Mouse (Mus musculus): ENCODE measurements around the gene C77080. TPM values are rescaled to one million over a fixed set of nuclear protein-coding genes. Genes with fewer than 3 reads are reported as not detected.
A peak's percentile ranks its signal among the peaks of the same experiment; 100 is the strongest.

Gene C77080
- polyA plus RNA-seq, 1 experiment from 2014 or later: 4.4 TPM

- Histone ChIP-seq H3K27me3 (no peaks in the 10 kb centered on the region; the same call in 1 of the 2 replicates), H3K4me1 (peaks cover 28% of the 10 kb centered on the region), H3K4me3 (replicated peaks) (no peak overlapping the region), H3K36me3 (replicated peaks) (no peaks in the 10 kb centered on the region), H3K4me2 (no peak overlapping the region), H3K9ac (no peak overlapping the region), H3K9me3 (no peaks in the 10 kb centered on the region), H3K27ac (0 out of 2 replicates have a peak overlapping the region, but pooled peaks have one; percentile 9)
- no peak for ATAC-seq (ENCODE audit: low FRiP score)
- WGBS: 46% methylated on average over 19 of the region's 19 CpGs
These were observed 2.2 kb upstream of the C77080 start for GRCm38 (mm10) chr4:129263225-129264021.

- H3K27me3 ChIP-seq: peaks cover 5% of the 10 kb centered on the region
- no peaks in the 10 kb centered on the region for H3K9me3 ChIP-seq
- H3K36me3 ChIP-seq (replicated peaks): no peaks in the 10 kb centered on the region
- WGBS: 13% methylated on average over 6 of the region's 6 CpGs
- ATAC-seq (ENCODE audit: low FRiP score): no peak
- no peak overlapping the region for H3K27ac ChIP-seq
- no peak overlapping the region for H3K4me3 ChIP-seq (replicated peaks)
- H3K4me2 ChIP-seq: no peak overlapping the region
- H3K4me1 ChIP-seq: peaks cover 40% of the 10 kb centered on the region
- H3K9ac ChIP-seq: no peak overlapping the region
These were observed 526 bp downstream of the C77080 start for GRCm38 (mm10) chr4:129260678-129261077.

DNA sequence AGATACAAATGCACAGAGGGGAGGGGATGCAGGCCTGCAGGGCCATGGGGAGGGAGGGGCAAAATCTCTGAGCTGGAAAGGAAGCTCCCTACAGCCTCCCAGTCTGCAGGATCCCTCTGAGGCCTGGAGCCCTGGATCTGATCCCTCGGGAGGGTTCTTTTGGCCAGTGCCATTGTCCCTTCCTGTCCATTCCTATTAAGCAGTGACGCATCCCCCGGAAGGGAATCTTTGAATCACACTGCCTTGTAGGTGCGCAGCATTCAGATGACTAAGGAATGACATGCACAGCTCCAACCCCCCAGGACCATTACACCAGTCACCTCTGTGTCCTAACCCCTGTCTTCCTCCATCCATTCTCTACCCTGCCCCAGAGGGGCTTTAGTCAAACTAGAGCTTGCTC, 2.1 kb downstream of the C77080 start:
- no peak for ATAC-seq (ENCODE audit: low FRiP score)
- Histone ChIP-seq H3K4me2 (no peak overlapping the region), H3K27ac (no peak overlapping the region), H3K4me1 (peaks cover 40% of the 10 kb centered on the region), H3K36me3 (replicated peaks) (no peaks in the 10 kb centered on the region), H3K9ac (no peak overlapping the region), H3K9me3 (no peaks in the 10 kb centered on the region), H3K4me3 (replicated peaks) (no peak overlapping the region), H3K27me3 (peaks cover 5% of the 10 kb centered on the region)
- WGBS: 58% methylated on average over 4 of the region's 4 CpGs

GRCm38 (mm10) chr4:129256450-129257380, 4.5 kb downstream of the C77080 start:
- H3K36me3 ChIP-seq (replicated peaks): no peaks in the 10 kb centered on the region
- H3K27ac ChIP-seq: no peak overlapping the region
- peaks cover 9% of the 10 kb centered on the region for H3K27me3 ChIP-seq
- peak overlapping the region; percentile 17; the same call in 1 of the 2 replicates for H3K9ac ChIP-seq
- 39% methylated on average over 8 of the region's 8 CpGs for WGBS
- no peak for ATAC-seq (ENCODE audit: low FRiP score)
- H3K9me3 ChIP-seq: no peaks in the 10 kb centered on the region
- H3K4me3 ChIP-seq (replicated peaks): no peak overlapping the region
- no peak overlapping the region for H3K4me2 ChIP-seq
- peaks cover 36% of the 10 kb centered on the region for H3K4me1 ChIP-seq

GRCm38 (mm10) chr4:129254571-129254970, 6.6 kb downstream of the C77080 start:
- ATAC-seq (ENCODE audit: low FRiP score): no peak
- no peak overlapping the region for H3K9ac ChIP-seq
- no peak overlapping the region for H3K4me3 ChIP-seq (replicated peaks)
- H3K4me1 ChIP-seq: peaks cover 36% of the 10 kb centered on the region
- H3K27me3 ChIP-seq: peaks cover 29% of the 10 kb centered on the region
- H3K27ac ChIP-seq: no peak overlapping the region
- H3K4me2 ChIP-seq: no peak overlapping the region
- WGBS: 92% methylated on average over 3 of the region's 3 CpGs
- no peaks in the 10 kb centered on the region for H3K36me3 ChIP-seq (replicated peaks)
- no peaks in the 10 kb centered on the region for H3K9me3 ChIP-seq

- H3K9ac ChIP-seq: no peak overlapping the region
- 88% methylated on average over 1 of the region's 2 CpGs for WGBS
- no peak for ATAC-seq (ENCODE audit: low FRiP score)
- peaks cover 50% of the 10 kb centered on the region for H3K27me3 ChIP-seq
- no peak overlapping the region for H3K27ac ChIP-seq
- H3K4me3 ChIP-seq (replicated peaks): no peak overlapping the region
- H3K9me3 ChIP-seq: no peaks in the 10 kb centered on the region
- H3K4me1 ChIP-seq: peaks cover 49% of the 10 kb centered on the region
- H3K36me3 ChIP-seq (replicated peaks): no peaks in the 10 kb centered on the region
- H3K4me2 ChIP-seq: no peak overlapping the region
These were observed 8.7 kb downstream of the C77080 start for GRCm38 (mm10) chr4:129252492-129252891.

DNA sequence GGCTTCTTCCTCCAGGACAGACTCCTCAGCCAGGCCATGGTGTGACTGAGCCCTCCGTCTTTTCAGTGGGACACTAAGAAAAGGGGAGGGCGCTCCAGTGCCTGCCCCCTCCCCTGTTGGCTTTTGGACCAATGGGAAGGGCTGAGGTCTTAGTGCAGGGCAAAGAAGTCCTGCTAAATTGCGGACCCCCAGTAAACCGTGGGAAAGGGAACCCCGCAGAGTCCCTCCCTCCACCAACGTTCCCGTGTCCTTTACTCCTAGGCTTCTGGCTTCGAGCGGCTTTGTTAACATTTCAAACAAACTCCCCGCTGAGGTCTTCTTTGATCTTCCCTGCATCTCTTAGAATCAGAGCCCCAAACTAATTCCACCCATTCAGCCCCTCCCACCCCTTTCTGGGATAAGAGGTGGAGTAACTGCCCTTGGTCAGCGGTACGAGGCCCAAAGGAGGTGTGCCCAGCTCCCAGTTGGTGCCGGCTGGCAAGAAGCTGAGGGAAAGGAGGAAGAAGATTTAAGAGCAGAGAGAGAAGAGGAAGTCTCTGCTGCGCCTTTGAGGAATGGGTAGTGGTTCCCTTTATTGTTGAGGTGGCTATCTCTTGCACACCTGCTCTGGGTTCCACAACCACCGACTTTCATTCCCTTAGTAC, 9.6 kb downstream of the C77080 start:
- WGBS: 2% methylated on average over 15 of the region's 15 CpGs
- H3K27me3 ChIP-seq: peaks cover 58% of the 10 kb centered on the region
- H3K4me3 ChIP-seq (replicated peaks): no peak overlapping the region
- no peaks in the 10 kb centered on the region for H3K36me3 ChIP-seq (replicated peaks)
- H3K4me1 ChIP-seq: peaks cover 43% of the 10 kb centered on the region
- H3K9ac ChIP-seq: peak overlapping the region; percentile 5; the same call in 1 of the 2 replicates
- no peaks in the 10 kb centered on the region for H3K9me3 ChIP-seq
- no peak for ATAC-seq (ENCODE audit: low FRiP score)
- H3K27ac ChIP-seq: peak overlapping the region; percentile 62
- H3K4me2 ChIP-seq: peak overlapping the region; percentile 39

- Histone ChIP-seq H3K4me3 (replicated peaks) (no peak overlapping the region), H3K4me1 (peaks cover 43% of the 10 kb centered on the region), H3K27ac (peak overlapping the region; percentile 62), H3K36me3 (replicated peaks) (no peaks in the 10 kb centered on the region), H3K4me2 (peak overlapping the region; percentile 39; the same call in 1 of the 2 replicates), H3K27me3 (peaks cover 61% of the 10 kb centered on the region), H3K9ac (peak overlapping the region; percentile 5; the same call in 1 of the 2 replicates), H3K9me3 (no peaks in the 10 kb centered on the region)
- WGBS: 13% methylated on average over 15 of the region's 15 CpGs
- no peak for ATAC-seq (ENCODE audit: low FRiP score)
These were observed 10.3 kb downstream of the C77080 start for GRCm38 (mm10) chr4:129250759-129251481.

GRCm38 (mm10) chr4:129249288-129249687, 11.9 kb downstream of the C77080 start:
- H3K27ac ChIP-seq: no peak overlapping the region
- H3K4me2 ChIP-seq: no peak overlapping the region
- WGBS: 19% methylated on average over 7 of the region's 7 CpGs
- no peak overlapping the region for H3K9ac ChIP-seq
- H3K36me3 ChIP-seq (replicated peaks): no peaks in the 10 kb centered on the region
- H3K4me3 ChIP-seq (replicated peaks): no peak overlapping the region
- no peak for ATAC-seq (ENCODE audit: low FRiP score)
- no peaks in the 10 kb centered on the region for H3K9me3 ChIP-seq
- H3K4me1 ChIP-seq: peaks cover 43% of the 10 kb centered on the region
- H3K27me3 ChIP-seq: peaks cover 77% of the 10 kb centered on the region

GRCm38 (mm10) chr4:129248243-129248767, 12.9 kb downstream of the C77080 start:
- ATAC-seq (ENCODE audit: low FRiP score): no peak
- Histone ChIP-seq H3K27ac (no peak overlapping the region), H3K4me2 (peak overlapping the region; percentile 93), H3K27me3 (peaks cover 78% of the 10 kb centered on the region), H3K36me3 (replicated peaks) (no peaks in the 10 kb centered on the region), H3K9me3 (no peaks in the 10 kb centered on the region), H3K4me3 (replicated peaks) (peak overlapping the region; percentile 52), H3K4me1 (peaks cover 43% of the 10 kb centered on the region), H3K9ac (peak overlapping the region; percentile 64)
- WGBS: 2% methylated on average over 39 of the region's 74 CpGs

Measured in forebrain, embryonic 12.5 days (tissue).